Mouse (Mus musculus) testis, postnatal 10 days (tissue): Measurements from ENCODE around the gene Arhgap29.

ENCODE experiments used
- DNase-seq: peaks from one replicate; pipeline ENCODE4 v3.0.0; 2021; ENCODE audit warnings: low spot score

The Arhgap29 gene

DNA sequence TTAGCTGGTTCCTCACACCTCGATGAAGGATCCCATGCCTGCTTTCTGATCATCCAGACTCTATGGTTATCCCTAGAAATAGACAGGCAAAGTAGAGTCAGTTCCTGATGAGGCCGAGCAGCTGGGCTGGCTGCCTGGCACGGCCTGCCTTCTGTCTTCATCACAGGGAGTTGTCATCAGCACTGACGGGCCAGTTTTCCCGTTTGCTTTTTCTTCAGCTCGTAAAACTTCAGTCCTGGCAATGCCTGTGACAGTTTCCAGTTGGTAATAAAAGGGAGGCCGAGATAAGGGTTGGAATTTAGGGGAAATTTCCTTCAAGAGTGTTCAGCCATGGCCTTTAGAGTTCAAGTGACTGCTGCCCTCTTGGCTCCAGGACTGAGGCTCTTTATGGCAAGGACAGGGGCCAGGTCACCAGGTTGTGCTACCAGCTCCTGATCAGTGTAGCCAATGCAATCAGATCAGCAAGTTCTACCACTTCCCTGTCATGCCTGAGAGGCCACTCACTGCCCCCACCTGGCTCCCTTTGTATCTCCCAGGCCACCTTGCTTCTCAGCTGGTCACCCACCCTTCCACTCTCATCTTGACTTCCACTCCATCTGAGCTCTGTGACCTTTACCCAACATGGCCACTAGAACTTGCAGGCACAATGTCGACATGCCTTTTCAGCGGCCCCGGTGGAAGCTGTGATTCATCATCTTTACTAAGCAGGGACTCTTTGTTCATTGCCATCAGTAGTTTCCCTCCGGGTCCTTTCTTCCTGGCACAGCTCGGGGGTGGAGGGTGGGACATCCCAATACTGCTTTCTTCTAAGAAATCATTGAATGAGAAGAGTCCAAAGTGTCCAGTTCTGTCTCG, 112.4 kb downstream of the Arhgap29 start:
- DNase-seq, result no peak
